Mouse (Mus musculus) bone marrow, adult 2 months (tissue): ENCODE measurements around the gene Med26. TPM values are rescaled to one million over a fixed set of nuclear protein-coding genes. Genes with fewer than 3 reads are reported as not detected.
A peak's percentile ranks its signal among the peaks of the same experiment; 100 is the strongest.

Source experiments
- H3K27ac ChIP-seq: fragments of 200-500 bp; 2 replicates; pipeline ENCODE4 v1.5.1; 2012; ENCODE audit warnings: low read depth, mild to moderate bottlenecking, control low read depth, inconsistent platforms, low read length; ENCODE audit not compliant: control insufficient read depth, poor library complexity, insufficient read depth
- H3K4me1 ChIP-seq: fragments of 200-500 bp; 2 replicates; pipeline ENCODE4 v1.6.1; 2011; ENCODE audit warnings: low read length; ENCODE audit not compliant: control insufficient read depth, insufficient read depth
- H3K4me3 ChIP-seq: fragments of 200-500 bp; replicated peaks from 2 replicates; pipeline ENCODE3; 2011; ENCODE audit warnings: mild to moderate bottlenecking, low read depth, low read length, control low read depth; ENCODE audit not compliant: control insufficient read depth
- CTCF ChIP-seq: fragments of 200-500 bp; IDR thresholded peaks from 2 replicates; pipeline ENCODE4 v1.5.1; 2011; ENCODE audit warnings: low read length, control low read depth; ENCODE audit not compliant: control insufficient read depth, insufficient read depth
- POLR2A ChIP-seq: fragments of 200-500 bp; IDR thresholded peaks from 2 replicates; pipeline ENCODE4 v1.6.1; 2011; ENCODE audit warnings: low read depth, mild to moderate bottlenecking, control low read depth, low read length, borderline replicate concordance; ENCODE audit not compliant: control insufficient read depth
- WGBS: fragments of 180-500 bp; shearing (Covaris S2); methylation state at CpG from one replicate; pipeline ENCODE4 v1.1.7; 2018; 5-methylcytosine and 5-hydroxymethylcytosine counted together
- polyA plus RNA-seq: library from polyadenylated mRNA; stranded (reverse); fragments of >200 nt; gene quantifications from 2 replicates; pipeline ENCODE4 v1.2.4, GENCODE M21; 2011; ENCODE audit warnings: low replicate concordance; ENCODE audit not compliant: missing spikeins, insufficient read depth, insufficient read length

Med26 gene
- 2.9 and 8.0 TPM in 2 replicates for polyA plus RNA-seq

DNA sequence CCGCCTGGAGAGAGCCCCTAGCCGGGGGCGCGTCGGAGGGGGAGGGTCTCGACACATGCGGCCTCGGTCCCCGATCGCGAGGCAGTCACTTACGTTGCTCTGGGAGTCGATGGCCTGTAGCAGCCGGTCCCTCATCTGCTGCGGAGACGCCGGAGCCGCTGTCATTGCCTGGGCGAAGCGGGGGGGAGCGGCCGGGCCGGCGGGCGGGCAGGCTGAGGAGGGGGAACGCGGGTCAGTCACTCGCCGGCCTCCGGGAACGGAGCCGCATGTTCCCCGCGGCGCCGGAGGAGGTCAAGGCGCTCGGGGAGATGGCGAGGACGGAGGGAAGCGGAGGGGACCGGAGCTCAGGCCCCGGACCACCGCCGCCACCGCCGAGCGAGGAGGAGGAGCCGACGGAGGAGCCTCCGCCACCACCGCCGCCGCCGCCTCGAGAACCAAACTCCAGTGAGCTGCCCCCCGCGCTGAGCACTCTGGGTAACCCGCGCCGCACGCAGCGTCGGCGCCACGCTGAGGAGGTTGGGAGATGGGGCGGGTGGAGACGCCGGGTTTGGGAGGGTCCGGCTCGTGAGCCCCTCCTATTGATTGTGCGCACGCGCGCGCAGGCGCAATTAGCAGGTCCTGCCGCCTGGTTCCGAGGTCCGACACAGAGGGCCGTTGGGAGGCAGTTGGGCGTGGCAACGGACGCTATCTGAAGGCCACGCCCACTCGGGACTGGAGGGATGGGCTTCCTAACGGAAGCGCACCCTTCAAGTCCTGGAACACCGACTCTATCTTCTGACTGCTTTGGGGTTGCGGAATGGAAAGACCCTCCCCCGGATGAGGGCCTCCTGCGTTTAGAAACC lies at the start of gene Med26:
Gene Med26, minus strand, starts transcription at position 469 of the 842 bp plus-strand sequence.
- WGBS = under 1% methylated on average over 92 of the region's 92 CpGs
- H3K27ac ChIP-seq = peak within 1 kb of the TSS; percentile 93
- no peaks in the 10 kb centered on the region; the same call in 1 of the 2 replicates for H3K4me1 ChIP-seq
- TF ChIP-seq CTCF = no peak
- TF ChIP-seq POLR2A = peak; percentile 61; the same call in 1 of the 2 replicates
- peak within 1 kb of the TSS; percentile 93 for H3K4me3 ChIP-seq

DNA sequence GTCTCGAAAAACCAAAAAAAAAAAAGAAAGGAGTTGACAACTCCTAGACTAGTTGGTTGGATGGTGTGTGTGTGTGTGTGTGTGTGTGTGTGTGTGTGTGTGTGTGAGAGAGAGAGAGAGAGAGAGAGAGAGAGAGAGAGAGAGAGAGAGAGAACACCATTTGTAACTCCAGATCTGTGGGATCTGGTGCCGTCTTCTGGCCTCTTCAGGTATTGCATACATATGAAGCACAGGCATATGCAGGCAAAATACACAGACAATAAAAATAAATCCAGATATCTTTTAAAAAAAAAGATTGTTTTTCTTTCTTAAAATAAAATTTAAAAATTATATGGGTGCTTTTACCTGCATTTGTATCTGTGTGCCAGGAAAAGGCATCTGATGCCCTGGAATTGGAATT lies 42.1 kb upstream of the Med26 start:
- TF ChIP-seq CTCF (no peak), POLR2A (no peak)
- H3K27ac ChIP-seq = no peak overlapping the region
- H3K4me1 ChIP-seq = no peaks in the 10 kb centered on the region
- H3K4me3 ChIP-seq = no peak overlapping the region
- 46% methylated on average over 2 of the region's 2 CpGs for whole genome bisulfite sequencing

DNA sequence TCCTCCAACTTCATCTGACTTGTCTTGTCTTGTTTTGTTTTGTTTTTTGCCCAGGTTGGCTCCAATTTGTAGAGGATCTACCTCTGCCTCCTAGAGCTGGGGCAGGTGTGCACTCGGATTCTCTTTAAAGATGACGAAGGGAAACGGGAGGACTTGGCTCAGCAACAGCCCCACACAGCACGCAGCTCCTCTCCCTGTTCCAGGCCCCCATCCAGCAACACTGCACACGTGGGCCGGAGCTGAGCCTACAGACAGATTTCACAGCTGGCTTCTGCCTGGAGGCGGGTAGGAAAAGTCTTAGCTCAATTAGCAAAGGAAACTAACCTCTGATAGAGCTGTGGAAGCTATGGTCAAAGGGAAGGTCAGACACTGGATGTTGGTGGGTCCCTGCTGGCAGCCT lies 41.2 kb upstream of the Med26 start:
- Histone ChIP-seq H3K4me1 (no peaks in the 10 kb centered on the region), H3K4me3 (no peak overlapping the region), H3K27ac (no peak overlapping the region)
- TF ChIP-seq CTCF (no peak), POLR2A (no peak)
- WGBS = 92% methylated on average over 7 of the region's 7 CpGs

DNA sequence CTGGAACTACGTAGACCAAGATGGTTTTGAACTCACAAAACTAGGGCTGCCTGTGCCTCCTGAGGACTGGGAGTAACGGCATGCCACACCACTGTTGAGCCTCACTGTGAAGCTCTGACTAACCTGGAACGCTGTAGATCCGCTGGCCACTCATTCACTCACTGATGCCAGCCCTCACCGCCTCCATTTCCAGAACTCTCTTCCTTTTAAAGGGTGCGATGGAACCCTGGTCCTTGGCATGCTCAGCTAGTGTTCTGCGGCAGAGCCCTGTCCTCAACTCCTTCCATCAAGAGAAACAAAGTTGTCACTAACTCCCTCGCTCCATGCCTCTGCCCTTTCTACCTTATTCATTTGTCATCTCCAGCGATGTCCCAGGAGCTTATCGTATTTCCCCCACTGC lies 40.8 kb upstream of the Med26 start:
- H3K4me1 ChIP-seq = no peaks in the 10 kb centered on the region
- TF ChIP-seq POLR2A (no peak), CTCF (no peak)
- H3K27ac ChIP-seq = no peak overlapping the region
- H3K4me3 ChIP-seq = no peak overlapping the region
- WGBS = 87% methylated on average over 10 of the region's 10 CpGs

DNA sequence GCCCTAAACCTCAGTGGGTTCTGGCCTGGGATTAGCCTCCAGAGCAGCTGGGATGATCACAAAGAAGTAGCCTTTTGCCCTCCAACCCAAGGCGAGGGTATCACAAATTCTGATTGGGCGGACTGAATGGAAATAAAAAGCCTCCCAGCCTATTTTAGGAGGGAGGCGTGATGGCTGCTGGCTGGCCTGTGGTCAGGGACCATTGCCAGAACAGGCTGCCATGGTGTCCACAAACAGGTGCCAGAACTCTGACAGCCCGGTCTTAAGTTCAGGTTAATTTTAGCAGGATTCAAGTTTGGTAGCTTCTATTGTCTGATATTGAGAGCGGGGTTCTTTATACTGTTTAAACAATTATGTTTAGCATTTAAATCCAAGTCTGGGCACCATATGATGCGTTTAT lies 39.7 kb upstream of the Med26 start:
- Histone ChIP-seq H3K4me3 (no peak overlapping the region), H3K4me1 (peaks cover 1% of the 10 kb centered on the region; the same call in 1 of the 2 replicates), H3K27ac (no peak overlapping the region)
- TF ChIP-seq CTCF (no peak), POLR2A (no peak)
- WGBS = 49% methylated on average over 6 of the region's 6 CpGs

DNA sequence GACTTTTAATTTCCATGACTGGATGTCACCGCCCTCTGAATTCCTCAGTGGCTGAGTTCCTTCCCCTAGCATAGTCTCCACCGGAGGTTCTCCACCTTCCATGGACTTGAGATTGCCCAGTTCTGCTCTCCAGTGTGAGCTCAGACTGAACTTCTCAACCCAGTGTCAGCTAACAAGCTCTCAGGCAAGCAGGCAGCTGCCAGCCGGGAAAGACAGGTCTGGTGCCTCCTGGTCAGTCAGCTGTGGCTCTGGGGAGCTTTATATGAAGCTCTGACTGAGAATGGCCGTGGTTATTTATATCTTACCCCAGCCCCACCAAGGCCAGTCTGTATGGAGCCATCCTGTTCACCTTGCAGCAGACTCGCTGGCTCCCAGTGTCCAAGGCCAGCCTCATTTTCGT lies 36.3 kb upstream of the Med26 start:
- Histone ChIP-seq H3K4me1 (peaks cover 7% of the 10 kb centered on the region; the same call in 1 of the 2 replicates), H3K27ac (peak overlapping the region; percentile 9; the same call in 1 of the 2 replicates), H3K4me3 (no peak overlapping the region)
- WGBS = 63% methylated on average over 6 of the region's 6 CpGs
- TF ChIP-seq CTCF (no peak), POLR2A (no peak)

DNA sequence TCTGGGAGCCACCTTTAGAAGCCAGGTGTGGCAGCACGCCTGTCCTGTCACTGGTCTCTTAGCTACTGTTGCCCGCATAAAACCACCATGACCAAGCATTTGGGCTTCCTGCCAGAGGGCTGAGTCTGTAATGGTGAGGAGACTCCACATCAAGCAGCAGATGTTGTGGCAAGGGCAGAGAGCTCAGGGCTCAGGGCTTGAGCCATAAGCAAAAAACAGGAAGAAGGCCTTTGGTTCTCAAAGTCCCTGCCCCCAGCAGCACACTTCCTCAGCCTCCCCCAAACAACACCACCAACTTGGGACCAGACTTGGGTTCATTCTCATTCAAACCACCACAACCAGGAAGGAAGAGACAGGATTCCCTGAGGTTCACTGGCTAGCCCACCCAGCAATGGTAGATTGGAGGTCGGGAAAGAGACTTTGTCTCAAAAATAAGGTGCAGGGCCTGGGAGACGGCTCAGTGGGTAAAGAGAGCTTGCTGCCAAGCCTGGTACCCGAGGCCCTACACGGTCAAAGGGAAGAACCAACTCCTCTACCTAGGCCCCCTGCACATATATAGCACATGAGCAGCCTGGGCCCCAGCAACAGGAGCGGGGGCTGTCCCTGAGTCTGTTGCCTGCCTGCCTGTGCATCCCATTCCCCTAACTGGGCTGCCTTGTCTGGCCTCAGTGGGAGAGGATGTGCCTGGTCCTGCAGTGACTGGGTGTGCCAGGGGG lies 35.1 kb upstream of the Med26 start:
- WGBS = 12% methylated on average over 7 of the region's 7 CpGs
- TF ChIP-seq CTCF (no peak), POLR2A (no peak)
- H3K27ac ChIP-seq = peak overlapping the region; percentile 83

DNA sequence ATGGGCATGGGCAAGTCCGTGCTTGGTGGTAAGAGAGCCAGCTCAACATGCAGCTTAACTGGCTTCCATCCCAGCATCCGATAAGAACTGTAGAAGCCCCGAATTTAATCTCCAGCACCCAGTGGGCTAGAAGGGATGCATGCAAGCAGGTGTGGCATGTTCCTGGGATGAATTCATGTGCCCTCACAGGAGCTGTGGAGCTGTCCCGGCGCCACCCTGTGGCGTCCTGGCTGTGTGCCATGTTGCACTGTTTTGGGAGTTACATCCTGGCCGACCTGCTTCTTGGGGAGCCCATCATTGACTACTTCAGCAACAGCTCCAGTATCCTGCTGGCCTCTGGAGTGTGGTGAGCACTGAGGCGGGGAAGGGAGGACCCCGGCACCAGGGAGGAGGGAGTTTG lies 31.3 kb upstream of the Med26 start:
- WGBS = 76% methylated on average over 9 of the region's 9 CpGs
- Histone ChIP-seq H3K27ac (no peak overlapping the region), H3K4me3 (no peak overlapping the region), H3K4me1 (peaks cover 7% of the 10 kb centered on the region; the same call in 1 of the 2 replicates)
- TF ChIP-seq CTCF (no peak), POLR2A (no peak)

More for the DNA sequence above, 35.1 kb upstream of the Med26 start:
- H3K4me1 ChIP-seq = peaks cover 7% of the 10 kb centered on the region; the same call in 1 of the 2 replicates
- no peak overlapping the region for H3K4me3 ChIP-seq
